Mouse (Mus musculus): ENCODE data around the gene Myh14. TPM values are rescaled to one million over a fixed set of nuclear protein-coding genes. Genes with fewer than 3 reads are reported as not detected.

Myh14 gene
- polyA plus RNA-seq, 1 experiment from 2014 or later: 11.8 TPM

- H3K4me3 ChIP-seq: peak overlapping the region; percentile 62
- no peak overlapping the region for H3K27ac ChIP-seq
- H3K9me3 ChIP-seq: no peaks in the 10 kb centered on the region
- ATAC-seq (ENCODE audit: insufficient number of reproducible peaks, insufficient read depth, low FRiP score, low TSS enrichment, low read depth): no peak
- no peaks in the 10 kb centered on the region for H3K36me3 ChIP-seq
- H3K4me2 ChIP-seq: peak overlapping the region; percentile 99
- 8% methylated on average over 12 of the region's 12 CpGs for WGBS
- H3K27me3 ChIP-seq: peaks cover 79% of the 10 kb centered on the region
- H3K9ac ChIP-seq: peak overlapping the region; percentile 61
- H3K4me1 ChIP-seq: peaks cover 53% of the 10 kb centered on the region
Observed at GRCm38 (mm10) chr7:44588338-44588737, 82.3 kb downstream of the Myh14 start.

GRCm38 (mm10) chr7:44587676-44588075 lies 83.0 kb downstream of the Myh14 start:
- Histone ChIP-seq H3K27ac (no peak overlapping the region), H3K27me3 (peaks cover 72% of the 10 kb centered on the region), H3K9me3 (no peaks in the 10 kb centered on the region), H3K4me3 (peak overlapping the region; percentile 39; the same call in 1 of the 2 replicates), H3K4me1 (peaks cover 47% of the 10 kb centered on the region), H3K4me2 (peak overlapping the region; percentile 67), H3K9ac (no peak overlapping the region), H3K36me3 (no peaks in the 10 kb centered on the region)
- no peak for ATAC-seq (ENCODE audit: insufficient number of reproducible peaks, insufficient read depth, low FRiP score, low TSS enrichment, low read depth)
- WGBS: 26% methylated on average over 6 of the region's 6 CpGs

GRCm38 (mm10) chr7:44586930-44587329 lies 83.7 kb downstream of the Myh14 start:
- Histone ChIP-seq H3K27me3 (peaks cover 65% of the 10 kb centered on the region), H3K4me1 (peaks cover 43% of the 10 kb centered on the region), H3K4me2 (peak overlapping the region; percentile 67), H3K36me3 (no peaks in the 10 kb centered on the region), H3K27ac (no peak overlapping the region), H3K4me3 (peak overlapping the region; percentile 39), H3K9me3 (no peaks in the 10 kb centered on the region), H3K9ac (peak overlapping the region; percentile 58; the same call in 1 of the 2 replicates)
- WGBS: 1% methylated on average over 18 of the region's 18 CpGs
- ATAC-seq (ENCODE audit: insufficient number of reproducible peaks, insufficient read depth, low FRiP score, low TSS enrichment, low read depth): no peak

GRCm38 (mm10) chr7:44586518-44586917 lies 84.1 kb downstream of the Myh14 start:
- no peak for ATAC-seq (ENCODE audit: insufficient number of reproducible peaks, insufficient read depth, low FRiP score, low TSS enrichment, low read depth)
- H3K4me1 ChIP-seq: peaks cover 39% of the 10 kb centered on the region
- H3K4me2 ChIP-seq: peak overlapping the region; percentile 67
- 10% methylated on average over 19 of the region's 19 CpGs for WGBS
- peaks cover 61% of the 10 kb centered on the region for H3K27me3 ChIP-seq
- H3K27ac ChIP-seq: no peak overlapping the region
- H3K4me3 ChIP-seq: peak overlapping the region; percentile 39
- no peaks in the 10 kb centered on the region for H3K36me3 ChIP-seq
- no peaks in the 10 kb centered on the region for H3K9me3 ChIP-seq
- H3K9ac ChIP-seq: 0 out of 2 replicates have a peak overlapping the region, but pooled peaks have one; percentile 58

GRCm38 (mm10) chr7:44585606-44586005 lies 85.0 kb downstream of the Myh14 start:
- H3K27ac ChIP-seq: no peak overlapping the region
- 93% methylated on average over 6 of the region's 6 CpGs for WGBS
- H3K4me2 ChIP-seq: no peak overlapping the region
- H3K9ac ChIP-seq: no peak overlapping the region
- H3K36me3 ChIP-seq: no peaks in the 10 kb centered on the region
- H3K4me1 ChIP-seq: peaks cover 32% of the 10 kb centered on the region
- no peak overlapping the region for H3K4me3 ChIP-seq
- H3K9me3 ChIP-seq: no peaks in the 10 kb centered on the region
- no peak for ATAC-seq (ENCODE audit: insufficient number of reproducible peaks, insufficient read depth, low FRiP score, low TSS enrichment, low read depth)
- H3K27me3 ChIP-seq: peaks cover 51% of the 10 kb centered on the region

- Histone ChIP-seq H3K4me1 (peaks cover 28% of the 10 kb centered on the region), H3K9me3 (no peaks in the 10 kb centered on the region), H3K27ac (no peak overlapping the region), H3K9ac (no peak overlapping the region), H3K4me3 (no peak overlapping the region), H3K27me3 (peaks cover 50% of the 10 kb centered on the region), H3K4me2 (no peak overlapping the region), H3K36me3 (no peaks in the 10 kb centered on the region)
- WGBS: 84% methylated on average over 6 of the region's 6 CpGs
- no peak for ATAC-seq (ENCODE audit: insufficient number of reproducible peaks, insufficient read depth, low FRiP score, low TSS enrichment, low read depth)
Observed at GRCm38 (mm10) chr7:44584921-44585320, 85.7 kb downstream of the Myh14 start.

- Histone ChIP-seq H3K27me3 (peaks cover 44% of the 10 kb centered on the region), H3K27ac (no peak overlapping the region), H3K9me3 (no peaks in the 10 kb centered on the region), H3K36me3 (no peaks in the 10 kb centered on the region), H3K4me3 (no peak overlapping the region), H3K4me2 (no peak overlapping the region), H3K9ac (no peak overlapping the region), H3K4me1 (peaks cover 22% of the 10 kb centered on the region)
- 88% methylated on average over 4 of the region's 4 CpGs for WGBS
- ATAC-seq (ENCODE audit: insufficient number of reproducible peaks, insufficient read depth, low FRiP score, low TSS enrichment, low read depth): no peak
Observed at GRCm38 (mm10) chr7:44584265-44584804, 86.3 kb downstream of the Myh14 start.

GRCm38 (mm10) chr7:44583146-44583545 lies 87.5 kb downstream of the Myh14 start:
- H3K4me2 ChIP-seq: no peak overlapping the region
- H3K9ac ChIP-seq: no peak overlapping the region
- no peak overlapping the region for H3K27ac ChIP-seq
- H3K4me1 ChIP-seq: peaks cover 11% of the 10 kb centered on the region
- no peaks in the 10 kb centered on the region for H3K36me3 ChIP-seq
- ATAC-seq (ENCODE audit: insufficient number of reproducible peaks, insufficient read depth, low FRiP score, low TSS enrichment, low read depth): no peak
- H3K4me3 ChIP-seq: no peak overlapping the region
- H3K9me3 ChIP-seq: no peaks in the 10 kb centered on the region
- peaks cover 34% of the 10 kb centered on the region for H3K27me3 ChIP-seq
- 86% methylated on average over 1 of the region's 1 CpGs for WGBS

- H3K4me2 ChIP-seq: no peak overlapping the region
- peaks cover 30% of the 10 kb centered on the region for H3K27me3 ChIP-seq
- H3K4me1 ChIP-seq: peaks cover 9% of the 10 kb centered on the region
- no peak overlapping the region for H3K27ac ChIP-seq
- ATAC-seq (ENCODE audit: insufficient number of reproducible peaks, insufficient read depth, low FRiP score, low TSS enrichment, low read depth): no peak
- H3K9ac ChIP-seq: no peak overlapping the region
- no peaks in the 10 kb centered on the region for H3K36me3 ChIP-seq
- 66% methylated on average over 5 of the region's 5 CpGs for WGBS
- no peaks in the 10 kb centered on the region for H3K9me3 ChIP-seq
- no peak overlapping the region for H3K4me3 ChIP-seq
Observed at GRCm38 (mm10) chr7:44582709-44583108, 87.9 kb downstream of the Myh14 start.

- ATAC-seq (ENCODE audit: insufficient number of reproducible peaks, insufficient read depth, low FRiP score, low TSS enrichment, low read depth): no peak
- Histone ChIP-seq H3K9ac (no peak overlapping the region), H3K27me3 (peaks cover 19% of the 10 kb centered on the region), H3K4me3 (no peak overlapping the region), H3K27ac (no peak overlapping the region), H3K9me3 (no peaks in the 10 kb centered on the region), H3K36me3 (no peaks in the 10 kb centered on the region), H3K4me2 (no peak overlapping the region), H3K4me1 (no peaks in the 10 kb centered on the region; the same call in 1 of the 2 replicates)
- 84% methylated on average over 6 of the region's 6 CpGs for WGBS
Observed at GRCm38 (mm10) chr7:44581637-44582036, 89.0 kb downstream of the Myh14 start.

GRCm38 (mm10) chr7:44576333-44576844 lies 94.3 kb downstream of the Myh14 start:
- Histone ChIP-seq H3K27ac (no peak overlapping the region), H3K4me2 (no peak overlapping the region), H3K4me3 (no peak overlapping the region), H3K4me1 (no peaks in the 10 kb centered on the region), H3K27me3 (no peaks in the 10 kb centered on the region), H3K9me3 (no peaks in the 10 kb centered on the region), H3K36me3 (no peaks in the 10 kb centered on the region), H3K9ac (no peak overlapping the region)
- WGBS: 45% methylated on average over 5 of the region's 5 CpGs
- ATAC-seq (ENCODE audit: insufficient number of reproducible peaks, insufficient read depth, low FRiP score, low TSS enrichment, low read depth): no peak

GRCm38 (mm10) chr7:44572956-44573484 lies 97.6 kb downstream of the Myh14 start:
- H3K4me1 ChIP-seq: no peaks in the 10 kb centered on the region
- no peak overlapping the region for H3K27ac ChIP-seq
- 71% methylated on average over 5 of the region's 5 CpGs for WGBS
- no peaks in the 10 kb centered on the region for H3K9me3 ChIP-seq
- no peak overlapping the region for H3K4me2 ChIP-seq
- H3K27me3 ChIP-seq: no peaks in the 10 kb centered on the region
- no peak for ATAC-seq (ENCODE audit: insufficient number of reproducible peaks, insufficient read depth, low FRiP score, low TSS enrichment, low read depth)
- no peaks in the 10 kb centered on the region for H3K36me3 ChIP-seq
- no peak overlapping the region for H3K4me3 ChIP-seq
- H3K9ac ChIP-seq: no peak overlapping the region

Data from embryonic facial prominence, embryonic 13.5 days (tissue).